Mouse (Mus musculus) R1 (cell line): ENCODE measurements around the gene Sebox.
"Not testable (repeated sequence)": the region's sequence is repeated elsewhere in the genome, so short reads cannot be mapped to it uniquely, and the experiment has no call there.

Source experiments
- DNase-seq: peaks from one replicate; pipeline ENCODE4 v3.0.0-alpha.2; 2018; ENCODE audit warnings: low read depth, low spot score

The Sebox gene

DNA sequence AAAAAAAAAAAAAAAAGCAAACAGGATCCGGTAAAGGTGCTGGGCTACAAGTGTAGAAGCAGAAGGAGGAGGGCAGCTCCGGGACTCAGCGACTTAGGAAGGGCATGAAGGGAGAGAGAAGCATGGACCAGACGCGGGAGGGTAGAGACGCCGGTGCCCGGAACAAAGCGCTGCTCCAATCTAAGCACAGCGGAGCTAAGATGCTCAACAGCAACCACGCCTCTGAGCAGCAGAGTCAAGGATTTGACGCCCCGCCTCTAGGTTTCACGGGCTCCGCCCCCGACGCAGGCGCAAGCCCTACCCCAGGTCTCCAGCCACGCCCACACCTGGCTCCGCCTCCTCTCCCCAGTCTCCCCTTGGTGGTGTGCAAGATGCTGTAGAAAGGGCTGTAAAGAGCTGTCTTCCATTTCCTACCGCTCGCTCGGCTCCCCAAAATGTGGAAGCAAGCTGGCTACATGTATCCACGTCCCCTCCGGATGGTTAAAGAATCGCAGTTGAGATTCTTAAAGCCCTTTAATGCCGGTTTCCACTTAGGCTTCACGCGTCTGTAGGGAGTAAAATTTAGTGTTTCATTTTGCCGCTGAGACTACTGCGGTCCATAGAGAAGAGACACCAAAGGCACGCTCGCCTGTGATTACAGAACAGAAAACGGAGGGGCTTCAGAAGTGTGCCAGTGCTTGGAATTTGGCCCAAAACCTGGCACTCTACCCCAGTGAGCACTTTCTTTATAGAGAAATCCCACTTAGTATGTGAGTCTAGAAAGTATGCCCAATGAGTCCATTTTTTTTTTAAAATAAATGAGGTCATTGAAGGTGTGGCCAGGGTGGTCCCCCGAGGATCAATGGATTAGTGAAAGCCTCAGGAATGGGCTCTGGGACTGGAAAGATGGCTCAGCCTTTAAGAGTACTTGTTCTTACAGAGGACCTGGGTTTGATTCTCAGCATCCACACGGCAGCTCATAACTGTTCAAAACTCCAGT lies 5.4 kb upstream of the Sebox start, which contains the start of gene Sarm1:
Sarm1 (minus strand) TSS at position 211 of the 979 bp plus-strand sequence.
- DNase-seq: peak; percentile 97

- DNase-seq: no peak
Observed at GRCm38 (mm10) chr11:78499004-78499403, 4.2 kb upstream of the Sebox start, which contains the start of gene Vtn. TSS of gene Vtn (plus strand) at chr11:78499091.

- DNase-seq: no peak
Observed at GRCm38 (mm10) chr11:78499543-78499942, 3.7 kb upstream of the Sebox start.

DNA sequence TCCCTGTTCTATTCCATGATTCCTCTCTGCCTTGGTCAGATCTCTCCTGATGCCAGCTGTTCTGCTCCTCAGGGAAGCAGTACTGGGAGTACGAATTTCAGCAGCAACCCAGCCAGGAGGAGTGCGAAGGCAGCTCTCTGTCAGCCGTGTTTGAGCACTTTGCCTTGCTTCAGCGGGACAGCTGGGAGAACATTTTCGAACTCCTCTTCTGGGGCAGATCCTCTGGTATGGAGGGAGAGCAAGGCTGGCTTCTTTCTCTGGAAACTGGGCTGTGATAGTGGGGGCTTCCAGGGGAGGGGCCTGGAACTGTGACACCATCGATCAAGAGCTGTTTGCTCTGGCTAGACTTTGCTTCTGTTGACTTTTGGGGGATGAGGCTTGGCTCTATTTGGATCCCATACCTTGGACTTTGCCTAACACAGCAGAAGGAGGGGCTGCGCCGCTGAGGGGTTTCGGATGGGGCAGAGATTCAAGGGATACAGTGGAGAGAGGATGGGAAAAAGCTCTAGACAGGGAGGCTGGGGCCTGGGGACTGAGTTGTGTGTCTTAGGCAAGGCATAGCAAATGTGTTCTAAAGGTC lies 2.5 kb upstream of the Sebox start:
- no peak for DNase-seq

DNA sequence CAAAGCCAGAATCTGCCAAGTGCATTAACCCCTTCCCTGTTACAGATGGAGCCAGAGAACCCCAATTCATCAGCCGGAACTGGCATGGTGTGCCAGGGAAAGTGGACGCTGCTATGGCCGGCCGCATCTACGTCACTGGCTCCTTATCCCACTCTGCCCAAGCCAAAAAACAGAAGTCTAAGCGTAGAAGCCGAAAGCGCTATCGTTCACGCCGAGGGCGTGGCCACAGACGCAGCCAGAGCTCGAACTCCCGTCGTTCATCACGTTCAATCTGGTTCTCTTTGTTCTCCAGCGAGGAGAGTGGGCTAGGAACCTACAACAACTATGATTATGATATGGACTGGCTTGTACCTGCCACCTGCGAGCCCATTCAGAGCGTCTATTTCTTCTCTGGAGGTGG lies 1.7 kb upstream of the Sebox start:
- peak; percentile 28 for DNase-seq

- no peak for DNase-seq
Observed at GRCm38 (mm10) chr11:78505430-78505829, 2.2 kb downstream of the Sebox start.

- peak; percentile 51 for DNase-seq
Observed at GRCm38 (mm10) chr11:78509148-78509547, 5.9 kb downstream of the Sebox start.

- peak; percentile 95 for DNase-seq
Observed at GRCm38 (mm10) chr11:78512025-78512957, 9.0 kb downstream of the Sebox start, which contains the start of the genes Tmem199 and Poldip2. TSS of gene Tmem199 (minus strand) at chr11:78512172. TSS of gene Poldip2 (plus strand) at chr11:78512193.

GRCm38 (mm10) chr11:78513106-78513790 lies 10.0 kb downstream of the Sebox start:
- DNase-seq: peak; percentile 59

DNA sequence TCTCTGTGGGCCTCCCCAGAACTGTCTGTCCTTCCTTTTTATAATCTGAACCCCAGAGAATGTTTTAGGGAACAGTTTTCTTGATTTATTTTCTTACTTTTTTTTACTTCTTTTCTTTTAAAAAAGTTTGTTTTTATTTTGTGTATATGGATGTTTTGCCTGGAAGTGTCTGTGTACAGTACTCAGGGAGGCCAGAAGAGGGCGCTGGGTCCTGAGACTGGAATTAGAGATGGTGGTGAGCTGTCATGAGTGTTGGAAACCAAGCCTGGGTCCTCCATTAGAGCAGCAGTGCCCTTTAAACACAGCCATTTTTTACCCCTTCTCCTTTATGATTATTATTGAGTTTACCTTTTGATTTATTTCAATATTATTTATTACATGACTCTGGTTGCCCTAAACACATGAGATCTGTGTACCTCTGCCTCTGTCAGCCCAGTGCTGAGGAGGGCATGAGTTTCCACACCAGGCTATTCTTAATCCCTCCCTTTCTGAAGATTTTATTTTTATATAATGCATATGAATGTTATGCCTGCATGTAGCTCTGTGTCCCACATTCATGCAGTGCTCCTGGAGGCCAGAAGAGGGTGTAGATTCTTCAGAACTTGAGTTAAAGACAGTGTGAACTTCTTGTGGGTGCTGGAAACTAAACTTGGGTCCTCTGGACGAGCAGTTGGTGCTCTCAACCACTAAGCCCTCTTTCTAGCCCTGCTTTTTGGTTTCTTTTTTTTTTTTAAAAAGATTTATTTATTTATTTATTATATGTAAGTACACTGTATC lies 12.5 kb downstream of the Sebox start:
- peak; percentile 70 for DNase-seq

GRCm38 (mm10) chr11:78518931-78519330 lies 15.7 kb downstream of the Sebox start:
- peak; percentile 51 for DNase-seq

- DNase-seq: no peak
Observed at GRCm38 (mm10) chr11:78521880-78522279, 18.6 kb downstream of the Sebox start.

GRCm38 (mm10) chr11:78522481-78522997 lies 19.3 kb downstream of the Sebox start:
- DNase-seq: peak; percentile 63

DNA sequence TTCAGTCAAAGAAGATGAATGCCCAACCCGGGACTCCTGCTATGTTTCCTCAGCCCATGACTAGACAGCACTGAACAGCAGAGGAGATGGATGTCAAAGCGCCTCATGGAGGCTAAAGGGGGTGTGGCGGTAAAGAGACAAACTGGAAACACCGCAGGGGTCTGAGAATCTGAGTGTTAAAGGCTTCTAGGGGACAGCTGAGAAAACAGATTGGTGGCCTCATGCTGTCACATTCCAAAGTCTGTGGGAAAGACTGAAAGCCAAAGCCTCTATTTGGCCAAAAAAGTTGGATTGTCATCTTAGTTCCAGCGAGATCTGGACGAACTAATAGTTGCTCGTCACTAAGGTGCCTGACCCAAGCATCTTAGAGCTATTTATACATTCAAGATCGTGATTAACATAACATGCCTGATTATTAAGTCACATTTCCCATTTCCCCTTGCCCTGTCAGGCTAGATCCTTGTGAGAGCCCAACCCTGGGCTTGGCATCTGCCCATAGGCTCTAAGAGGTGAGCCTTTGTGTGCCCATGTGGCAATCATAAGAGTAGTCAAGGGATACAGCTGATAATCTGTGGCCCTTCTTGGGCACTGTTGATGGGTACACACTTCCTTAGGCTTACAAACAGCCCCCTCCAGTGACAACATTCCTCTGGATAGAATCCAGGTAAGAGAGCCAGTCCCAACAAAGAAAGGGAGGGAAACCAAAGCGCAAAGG lies 20.2 kb downstream of the Sebox start:
- peak; percentile 55 for DNase-seq

DNA sequence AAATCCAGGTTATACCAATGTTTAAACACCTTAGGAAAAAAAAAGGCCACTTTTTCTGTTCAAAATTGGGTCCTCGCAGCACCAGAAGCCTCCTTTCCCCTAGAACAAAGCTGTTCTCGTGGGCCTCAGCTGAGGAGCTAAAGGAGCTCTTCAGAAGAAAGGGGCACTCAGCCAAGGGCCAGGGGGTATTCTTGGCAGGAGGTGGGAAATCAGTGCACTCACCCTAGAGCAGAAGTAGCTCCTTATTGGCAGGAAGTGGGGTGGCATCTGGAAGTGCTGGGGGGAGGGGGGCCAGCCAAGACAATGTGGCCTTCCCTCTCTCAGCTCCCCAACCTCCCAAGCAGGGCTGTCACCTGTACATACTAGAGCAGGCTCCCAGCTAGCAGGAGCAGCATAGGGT lies 21.6 kb downstream of the Sebox start:
- no peak for DNase-seq

DNA sequence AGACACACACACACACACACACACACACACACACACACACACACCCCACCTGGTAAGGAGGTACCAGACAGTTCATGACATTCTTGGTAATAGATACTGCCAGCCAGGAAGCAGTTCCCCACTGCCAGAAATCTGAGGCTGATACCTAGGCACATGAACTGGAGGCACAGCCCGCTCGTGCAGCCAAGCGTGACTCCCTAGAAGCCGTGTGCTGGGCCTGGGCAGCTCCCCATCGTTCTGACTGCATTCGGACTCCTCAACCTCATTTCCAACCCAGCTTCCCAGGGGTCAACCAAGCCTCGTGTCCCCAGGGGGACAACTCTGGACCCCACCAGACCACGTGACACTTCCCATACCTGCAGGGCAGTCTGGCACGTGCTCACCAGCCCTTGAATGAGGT lies 25.5 kb downstream of the Sebox start:
- DNase-seq: no peak

- DNase-seq: no peak
Observed at GRCm38 (mm10) chr11:78530001-78530400, 26.8 kb downstream of the Sebox start.

DNA sequence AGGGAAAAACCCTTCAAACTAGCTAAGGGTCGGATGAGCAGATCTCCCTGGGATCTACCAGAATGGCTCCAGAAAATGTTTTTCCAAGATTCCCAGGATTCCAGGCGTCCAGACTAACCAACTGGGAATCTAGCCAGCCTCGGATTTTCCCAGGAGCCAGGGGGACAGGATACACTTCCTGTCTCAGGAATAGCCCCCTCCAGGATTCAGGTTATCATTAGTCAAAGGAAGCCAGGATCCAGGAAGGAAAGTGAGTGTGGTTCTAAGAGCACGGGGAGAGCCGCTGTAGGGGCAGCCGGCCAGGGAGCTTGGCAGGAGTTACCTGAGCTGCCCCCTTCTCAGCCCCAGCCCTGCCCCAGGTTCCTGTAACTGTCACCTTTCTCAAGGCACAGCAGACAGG lies 27.8 kb downstream of the Sebox start:
- DNase-seq: no peak

GRCm38 (mm10) chr11:78531515-78531914 lies 28.3 kb downstream of the Sebox start:
- not testable (repeated sequence) for DNase-seq
